Mouse (Mus musculus): ENCODE measurements around the gene Slc1a6. TPM values are rescaled to one million over a fixed set of nuclear protein-coding genes. Genes with fewer than 3 reads are reported as not detected.

The Slc1a6 gene
- total RNA-seq, 2 experiments from 2014 or later, result 11.0 to 13.7 TPM

Other genes starting within 250 kb of the Slc1a6 start
- gene Ilvbl, start 206.2 kb upstream of the Slc1a6 start, total RNA-seq (2021), result 10 to 100 TPM; 27.3 to 33.4 TPM
- 1 to 10 TPM; 6.8 to 8.2 TPM for gene Syde1, start 188.5 kb upstream of the Slc1a6 start, total RNA-seq (2021)
- gene Olfr1357, start 162.4 kb upstream of the Slc1a6 start, total RNA-seq (2021), result not detected
- gene Casp14, start 62.2 kb upstream of the Slc1a6 start, total RNA-seq (2021), result not detected
- gene Ccdc105, start 27.4 kb upstream of the Slc1a6 start, total RNA-seq (2021), result under 1 TPM; 0.56 to 0.72 TPM
- not detected for gene Olfr1356, start 71.7 kb downstream of the Slc1a6 start, total RNA-seq (2021)
- gene Olfr1355, start 95.0 kb downstream of the Slc1a6 start, total RNA-seq (2021), result not detected
- not detected for gene Olfr1354, start 132.7 kb downstream of the Slc1a6 start, total RNA-seq (2021)
- not detected for gene Olfr8, start 170.1 kb downstream of the Slc1a6 start, total RNA-seq (2021)
- not detected for gene Olfr1353, start 182.8 kb downstream of the Slc1a6 start, total RNA-seq (2021)
- not detected for gene Olfr1352, start 200.6 kb downstream of the Slc1a6 start, total RNA-seq (2021)
- not detected for gene Olfr1351, start 232.0 kb downstream of the Slc1a6 start, total RNA-seq (2021)
- gene Olfr57, start 248.2 kb downstream of the Slc1a6 start, total RNA-seq (2021), result not detected

All from layer of hippocampus, adult 18-20 months (tissue).